Mouse (Mus musculus) embryonic facial prominence, embryonic 13.5 days (tissue): ENCODE results near the gene Smad5. TPM values are rescaled to one million over a fixed set of nuclear protein-coding genes. Genes with fewer than 3 reads are reported as not detected.

Experiments
- ATAC-seq: fragments of 200-750 bp; cut with Nextera tagmentation; 2 replicates; pipeline ENCODE4 v1.8.0; 2017; ENCODE audit warnings: low read depth; ENCODE audit not compliant: insufficient number of reproducible peaks, insufficient read depth, low FRiP score, low TSS enrichment
- H3K27ac ChIP-seq: fragments of 300-500 bp; sonication (generic); 2 replicates; pipeline ENCODE4 v1.5.1; 2015; ENCODE audit warnings: moderate library complexity, mild to moderate bottlenecking, inconsistent platforms
- H3K27me3 ChIP-seq: fragments of 300-500 bp; sonication (generic); 2 replicates; pipeline ENCODE4 v1.6.1; 2015; ENCODE audit warnings: mild to moderate bottlenecking, inconsistent platforms
- H3K36me3 ChIP-seq: fragments of 300-500 bp; sonication (generic); 2 replicates; pipeline ENCODE4 v1.6.1; 2015; ENCODE audit warnings: mild to moderate bottlenecking, inconsistent platforms
- H3K4me1 ChIP-seq: fragments of 300-500 bp; sonication (generic); 2 replicates; pipeline ENCODE4 v1.6.1; 2015; ENCODE audit warnings: inconsistent platforms
- H3K4me2 ChIP-seq: fragments of 300-500 bp; sonication (generic); 2 replicates; pipeline ENCODE4 v1.6.1; 2015; ENCODE audit warnings: moderate library complexity, mild to moderate bottlenecking, inconsistent platforms
- H3K4me3 ChIP-seq: fragments of 300-500 bp; sonication (generic); 2 replicates; pipeline ENCODE4 v1.5.1; 2015; ENCODE audit warnings: mild to moderate bottlenecking, inconsistent platforms
- H3K9ac ChIP-seq: fragments of 300-500 bp; sonication (generic); 2 replicates; pipeline ENCODE4 v1.6.1; 2015; ENCODE audit warnings: mild to moderate bottlenecking, inconsistent platforms
- H3K9me3 ChIP-seq: fragments of 300-500 bp; sonication (generic); 2 replicates; pipeline ENCODE4 v1.6.1; 2016; ENCODE audit warnings: inconsistent platforms
- WGBS: fragments of 180-500 bp; shearing (Covaris S2); methylation state at CpG from one replicate; pipeline ENCODE4 v1.1.7; 2015; ENCODE audit warnings: mixed read lengths; 5-methylcytosine and 5-hydroxymethylcytosine counted together
- polyA plus RNA-seq: library from polyadenylated mRNA; unstranded; fragments of >200 nt; fragmentation: Nextera tagmentation; extraction: Ambion mirVana; gene quantifications from 2 replicates; pipeline ENCODE4 v1.2.1, GENCODE M21; 2015

The Smad5 gene
- polyA plus RNA-seq, 1 experiment from 2014 or later: 39.5 TPM

GRCm38 (mm10) chr13:56781697-56782096, 78.9 kb downstream of the Smad5 start:
- Histone ChIP-seq H3K27me3 (peaks cover 4% of the 10 kb centered on the region; the same call in 1 of the 2 replicates), H3K4me2 (no peak overlapping the region), H3K27ac (no peak overlapping the region), H3K4me1 (no peaks in the 10 kb centered on the region), H3K9me3 (peaks cover 5% of the 10 kb centered on the region), H3K4me3 (no peak overlapping the region), H3K9ac (no peak overlapping the region), H3K36me3 (no peaks in the 10 kb centered on the region)
- 93% methylated on average over 3 of the region's 3 CpGs for WGBS
- ATAC-seq: no peak

GRCm38 (mm10) chr13:56782621-56783020, 79.8 kb downstream of the Smad5 start:
- Histone ChIP-seq H3K27ac (no peak overlapping the region), H3K4me2 (no peak overlapping the region), H3K9ac (no peak overlapping the region), H3K36me3 (no peaks in the 10 kb centered on the region), H3K4me1 (no peaks in the 10 kb centered on the region), H3K27me3 (peaks cover 4% of the 10 kb centered on the region; the same call in 1 of the 2 replicates), H3K4me3 (no peak overlapping the region), H3K9me3 (peaks cover 5% of the 10 kb centered on the region)
- no peak for ATAC-seq
- 79% methylated on average over 1 of the region's 1 CpGs for WGBS

GRCm38 (mm10) chr13:56790683-56791082, 87.9 kb downstream of the Smad5 start:
- no peak for ATAC-seq
- 87% methylated on average over 3 of the region's 3 CpGs for WGBS
- H3K27me3 ChIP-seq: no peaks in the 10 kb centered on the region
- no peak overlapping the region for H3K4me3 ChIP-seq
- no peak overlapping the region for H3K9ac ChIP-seq
- no peak overlapping the region for H3K4me2 ChIP-seq
- no peaks in the 10 kb centered on the region for H3K36me3 ChIP-seq
- H3K4me1 ChIP-seq: peaks cover 20% of the 10 kb centered on the region
- H3K27ac ChIP-seq: no peak overlapping the region
- no peaks in the 10 kb centered on the region for H3K9me3 ChIP-seq

Other genes with a start within 250 kb of the Smad5 start
- gene Il9, start 220.8 kb upstream of the Smad5 start, polyA plus RNA-seq: not detected in 2 replicates
- 2.8 and 3.0 TPM in 2 replicates for gene Fbxl21, start 180.5 kb upstream of the Smad5 start, polyA plus RNA-seq
- gene Lect2, start 154.5 kb upstream of the Smad5 start, polyA plus RNA-seq: 0.44 TPM in 1 of 2 replicates, not detected in the other
- 68.8 TPM in 2 replicates for gene Tgfbi, start 93.5 kb upstream of the Smad5 start, polyA plus RNA-seq
- 0.65 and 0.89 TPM in 2 replicates for gene Gm45623, start 50.8 kb downstream of the Smad5 start, polyA plus RNA-seq
- 0.11 TPM in 1 of 2 replicates, not detected in the other for gene Trpc7, start 193.0 kb downstream of the Smad5 start, polyA plus RNA-seq